Mouse (Mus musculus): ENCODE measurements around the gene Repin1.
"Not testable (repeated sequence)": the region's sequence is repeated elsewhere in the genome, so short reads cannot be mapped to it uniquely, and the experiment has no call there.

The Repin1 gene

DNA sequence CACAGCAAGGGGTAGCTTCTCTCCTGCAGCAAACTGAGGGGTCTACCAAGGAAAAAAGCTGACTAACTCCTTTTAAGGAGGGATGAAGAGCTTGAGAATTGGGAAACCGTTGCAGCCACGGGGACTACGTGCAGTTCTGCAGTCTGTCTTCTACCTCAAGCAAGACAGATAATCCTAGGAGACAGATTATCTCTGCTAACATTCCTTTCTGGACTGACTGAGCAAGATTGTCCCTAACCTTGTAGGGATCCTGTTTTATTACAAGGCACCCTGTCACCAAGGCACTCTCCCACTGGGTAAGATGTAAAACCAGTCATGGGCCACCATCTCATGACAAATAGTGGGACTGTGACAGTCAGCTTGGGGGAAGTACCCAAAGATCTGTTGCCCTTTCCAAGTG is 12.4 kb upstream of the Repin1 start:
- DNase-seq (ENCODE audit: low spot score), result no peak

DNA sequence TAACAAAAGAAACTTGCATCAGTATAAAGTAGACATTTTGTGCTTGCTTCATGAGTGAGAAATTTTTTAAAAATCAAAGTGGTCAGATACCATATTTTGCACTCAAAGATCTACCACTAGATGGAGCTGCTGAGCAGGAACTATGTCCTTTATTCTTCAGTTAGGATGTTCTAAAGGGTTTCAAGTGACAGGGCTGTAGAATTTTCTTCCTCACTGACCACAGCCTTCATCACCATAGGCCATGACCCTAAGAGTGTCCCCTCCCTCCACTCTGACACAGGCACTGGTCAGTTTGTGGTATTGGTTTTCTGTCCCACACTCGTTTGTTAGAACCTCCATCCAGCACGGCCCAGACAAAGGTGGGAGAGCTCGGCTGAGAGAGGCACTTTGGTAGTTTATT is 11.6 kb upstream of the Repin1 start:
- no peak for DNase-seq (ENCODE audit: low spot score)

DNA sequence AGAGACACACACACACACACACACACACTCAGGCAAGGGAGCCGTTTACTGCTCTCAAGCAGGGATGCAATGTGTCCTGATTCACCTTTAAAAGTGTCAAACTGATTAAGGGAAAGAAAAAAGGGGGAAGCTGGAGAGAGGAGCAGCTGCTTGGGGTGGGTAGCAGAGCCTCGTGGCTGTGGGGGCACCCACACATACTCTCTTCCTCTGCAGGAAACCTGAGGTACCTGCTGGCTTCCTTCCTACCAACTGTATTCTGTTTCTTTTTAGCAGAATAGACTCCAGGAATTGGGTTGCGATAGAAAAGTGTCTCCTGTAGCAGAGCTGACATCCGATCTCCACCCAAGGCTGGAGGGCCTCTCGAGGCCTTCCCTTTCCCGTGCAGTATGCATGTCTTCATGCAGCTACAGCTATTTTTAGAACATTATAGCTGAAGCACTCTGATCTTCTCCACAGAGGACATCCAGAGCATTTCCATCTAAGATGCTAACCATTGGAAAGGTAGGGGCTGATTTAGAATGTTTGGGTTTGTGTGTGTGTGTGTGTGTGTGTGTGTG is 4.4 kb upstream of the Repin1 start, which contains the start of gene Gm45021:
Gene Gm45021, plus strand, starts transcription at position 417 of the 557 bp plus-strand sequence.
- DNase-seq (ENCODE audit: low spot score), result no peak

DNA sequence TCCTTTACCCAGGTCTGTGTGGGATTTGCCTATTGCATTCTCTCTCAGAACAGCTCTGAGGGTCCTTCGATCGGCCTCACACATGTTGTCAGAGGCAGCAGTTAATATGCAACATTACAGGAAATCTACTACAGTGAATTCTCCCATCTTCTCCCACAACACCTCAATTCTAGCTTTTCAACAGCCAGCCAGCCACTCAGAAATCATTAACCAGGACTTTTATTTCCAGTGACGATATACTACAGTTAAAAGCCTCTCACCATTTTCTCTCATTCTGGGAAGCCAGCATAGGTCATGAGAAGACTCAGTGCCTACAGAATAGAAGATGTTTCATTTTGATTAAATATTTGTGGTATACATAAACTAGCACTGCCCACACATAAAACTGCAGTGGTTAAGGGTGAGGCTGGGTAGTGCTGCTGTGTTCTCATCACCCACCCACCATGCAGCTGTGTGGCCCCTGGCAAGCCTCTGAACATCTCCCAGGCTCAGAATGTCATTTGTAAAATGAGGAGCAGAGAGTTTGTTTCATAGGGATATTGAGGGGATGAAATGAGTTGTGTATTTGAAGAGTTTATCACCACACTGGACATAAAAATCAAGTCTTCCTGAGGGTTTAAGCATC is 2.4 kb upstream of the Repin1 start:
- DNase-seq (ENCODE audit: low spot score), result no peak

DNA sequence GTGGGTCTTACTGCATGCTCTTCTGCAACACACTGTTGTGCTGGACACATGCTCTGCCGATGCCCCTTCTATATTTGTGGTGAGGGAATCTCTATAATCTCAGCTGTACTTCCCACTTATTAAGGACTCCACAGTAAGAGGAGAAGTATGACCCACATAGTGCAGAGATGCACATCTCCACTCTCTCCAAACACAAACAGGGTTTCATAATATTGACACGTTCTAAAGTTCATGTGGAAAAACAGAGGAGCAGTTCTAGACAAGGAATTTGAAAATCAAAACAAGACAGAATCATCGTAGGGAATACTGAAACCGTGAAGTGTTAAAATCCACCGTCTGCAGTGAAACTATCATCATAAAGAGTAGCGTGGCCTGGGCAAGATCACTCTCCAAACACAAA is 1.8 kb upstream of the Repin1 start:
- DNase-seq (ENCODE audit: low spot score), result no peak

DNA sequence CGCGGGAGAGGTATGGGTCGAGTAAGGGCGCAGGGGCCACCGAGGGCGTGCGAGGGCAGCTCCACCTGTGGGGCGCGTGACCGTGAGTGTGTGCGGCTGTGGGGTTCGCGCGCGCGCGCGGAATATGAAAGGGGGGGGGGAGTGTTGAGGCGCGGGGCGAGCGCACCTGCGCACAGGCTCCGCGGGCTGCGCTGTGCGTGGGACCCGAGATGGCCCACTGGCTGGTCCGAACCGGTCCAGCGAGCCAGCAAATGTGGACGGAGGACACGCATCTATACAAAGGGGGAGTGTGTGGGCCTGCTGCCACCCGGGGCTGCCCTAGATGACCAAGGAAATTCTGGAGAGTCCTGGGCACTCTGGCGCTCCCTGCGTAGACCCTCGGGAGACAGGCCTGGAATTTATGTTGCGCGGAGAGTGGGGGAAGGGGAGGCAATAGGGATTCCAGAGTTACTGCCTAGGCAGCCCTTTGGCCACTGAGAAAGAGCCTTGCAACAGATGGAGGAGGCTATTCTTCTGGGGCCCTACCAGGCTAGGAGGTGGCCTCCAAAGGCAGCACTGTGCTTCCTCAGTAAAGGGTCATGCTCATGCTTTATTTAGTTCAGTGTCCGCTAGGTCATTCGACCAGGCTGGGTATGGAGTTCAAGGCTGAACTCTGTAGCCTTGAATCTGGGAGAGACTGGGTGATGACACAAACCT is 508 bp downstream of the Repin1 start:
- DNase-seq (ENCODE audit: low spot score), result peak; percentile 43

DNA sequence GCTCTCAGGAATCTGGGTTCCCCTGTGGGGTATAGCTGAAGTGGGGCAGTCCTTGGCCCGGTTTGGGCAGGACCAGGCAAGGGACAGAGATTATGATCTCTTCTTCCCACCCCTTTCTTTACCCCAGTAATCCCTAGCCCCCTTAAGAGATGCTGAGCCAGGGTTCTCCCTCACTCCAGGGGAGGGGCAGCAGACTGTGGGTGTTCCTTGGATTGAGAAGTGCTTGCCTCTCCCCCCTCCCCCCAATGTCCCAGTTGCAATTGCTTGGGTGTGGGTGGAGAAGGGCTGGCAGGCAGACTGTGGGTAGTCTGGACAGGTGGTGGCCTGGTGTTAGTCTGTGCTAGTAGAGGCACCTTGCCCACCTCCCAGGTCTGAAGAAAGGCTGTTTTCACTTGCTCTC is 1.6 kb downstream of the Repin1 start:
- DNase-seq (ENCODE audit: low spot score), result no peak

DNA sequence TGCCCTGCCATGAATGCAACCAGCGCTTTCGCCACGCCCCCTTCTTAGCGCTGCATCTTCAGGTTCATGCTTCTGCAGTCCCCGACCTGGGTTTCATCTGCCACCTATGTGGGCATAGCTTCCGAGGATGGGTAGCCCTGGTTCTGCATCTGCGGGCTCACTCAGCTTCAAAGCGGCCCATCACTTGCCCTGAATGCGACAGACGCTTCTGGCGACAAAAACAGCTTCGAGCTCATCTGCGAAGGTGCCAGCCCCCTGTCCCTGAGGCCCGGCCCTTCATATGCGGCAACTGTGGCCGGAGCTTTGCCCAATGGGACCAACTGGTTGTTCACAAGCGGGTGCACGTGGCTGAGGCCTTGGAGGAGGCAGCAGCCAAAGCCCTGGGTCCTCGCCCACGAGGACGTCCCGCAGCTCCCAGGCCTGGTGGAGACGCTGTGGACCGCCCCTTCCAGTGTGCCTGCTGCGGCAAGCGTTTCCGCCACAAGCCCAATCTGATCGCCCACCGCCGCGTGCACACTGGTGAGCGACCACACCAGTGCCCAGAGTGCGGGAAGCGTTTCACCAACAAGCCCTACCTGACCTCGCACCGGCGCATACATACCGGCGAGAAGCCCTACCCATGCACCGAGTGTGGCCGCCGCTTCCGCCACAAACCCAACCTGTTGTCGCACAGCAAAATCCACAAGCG is 3.0 kb downstream of the Repin1 start:
- DNase-seq (ENCODE audit: low spot score), result no peak

DNA sequence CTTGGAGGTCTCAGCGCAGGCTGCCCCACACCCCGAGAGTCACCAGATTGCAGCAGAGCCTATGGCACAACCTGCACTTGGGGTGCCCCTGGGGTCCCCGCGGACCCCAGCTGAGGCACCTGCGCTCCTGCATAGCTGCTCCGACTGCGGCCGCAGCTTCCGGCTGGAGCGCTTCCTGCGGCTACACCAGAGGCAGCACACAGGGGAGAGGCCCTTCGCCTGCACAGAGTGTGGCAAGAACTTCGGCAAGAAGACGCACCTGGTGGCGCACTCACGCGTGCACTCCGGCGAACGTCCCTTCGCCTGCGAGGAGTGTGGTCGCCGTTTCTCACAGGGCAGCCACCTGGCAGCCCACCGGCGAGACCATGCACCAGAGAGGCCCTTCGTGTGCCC is 3.5 kb downstream of the Repin1 start:
- DNase-seq (ENCODE audit: low spot score), result no peak

DNA sequence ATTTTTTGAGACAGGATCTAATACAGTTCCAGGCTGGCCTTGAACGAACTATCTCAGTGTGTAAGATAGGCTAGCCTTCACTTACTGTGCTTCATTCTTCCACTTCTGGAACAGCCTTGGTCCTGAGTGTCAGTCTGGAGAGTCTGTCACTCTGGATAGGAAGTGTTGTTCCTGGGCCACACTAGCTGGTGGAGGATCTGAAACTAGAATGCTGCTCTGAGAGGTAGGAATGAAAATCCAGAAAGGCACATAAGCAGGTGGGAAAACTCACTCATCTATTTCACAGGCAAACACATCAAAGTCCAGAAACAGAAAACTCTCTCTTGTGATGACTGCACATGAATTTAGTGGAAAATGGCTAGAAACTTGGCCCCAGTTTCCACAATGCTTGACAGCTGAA is 6.9 kb downstream of the Repin1 start:
- DNase-seq (ENCODE audit: low spot score), result no peak

DNA sequence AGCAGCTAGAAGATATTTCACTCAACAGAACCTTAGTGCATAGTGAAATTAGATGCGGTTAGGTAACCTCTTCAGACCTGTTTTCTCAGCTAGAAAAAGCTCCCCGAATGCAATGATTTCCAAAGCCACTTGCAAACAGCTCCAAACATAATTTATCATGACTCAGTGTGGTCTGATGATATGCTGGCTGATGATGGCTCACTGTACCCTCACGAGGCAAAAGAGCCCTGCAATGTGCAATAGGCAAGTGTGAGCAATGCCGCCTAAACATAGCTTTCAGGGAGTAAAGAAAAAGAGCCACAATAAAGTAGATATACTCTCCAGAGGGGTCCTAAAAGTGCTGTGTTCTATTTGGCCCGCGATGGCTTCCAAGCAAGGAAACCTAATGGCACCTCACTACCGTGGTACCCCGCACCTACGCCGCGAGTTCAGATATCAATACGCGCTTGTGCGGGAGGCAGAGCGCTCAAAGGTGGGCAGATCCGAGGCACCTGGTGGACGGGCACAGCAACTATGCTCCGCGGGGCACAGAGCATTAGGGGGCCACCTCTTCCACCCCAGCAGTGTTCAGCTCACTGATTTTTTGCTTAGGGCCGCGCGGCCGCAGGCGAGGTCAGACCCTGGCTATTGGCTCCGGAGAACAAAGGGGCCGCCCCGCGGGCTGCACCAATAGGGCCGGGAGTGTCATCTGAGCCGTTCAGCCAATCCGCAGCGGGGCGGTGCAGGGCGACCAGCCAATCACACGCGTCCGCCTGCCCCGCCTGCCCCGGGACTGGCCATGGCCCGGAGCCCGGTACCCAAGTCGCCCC is 7.8 kb downstream of the Repin1 start, which contains the start of gene Zfp775:
Gene Zfp775, plus strand, starts transcription at position 793 of the 809 bp plus-strand sequence.
- peak; percentile 92 for DNase-seq (ENCODE audit: low spot score)

DNA sequence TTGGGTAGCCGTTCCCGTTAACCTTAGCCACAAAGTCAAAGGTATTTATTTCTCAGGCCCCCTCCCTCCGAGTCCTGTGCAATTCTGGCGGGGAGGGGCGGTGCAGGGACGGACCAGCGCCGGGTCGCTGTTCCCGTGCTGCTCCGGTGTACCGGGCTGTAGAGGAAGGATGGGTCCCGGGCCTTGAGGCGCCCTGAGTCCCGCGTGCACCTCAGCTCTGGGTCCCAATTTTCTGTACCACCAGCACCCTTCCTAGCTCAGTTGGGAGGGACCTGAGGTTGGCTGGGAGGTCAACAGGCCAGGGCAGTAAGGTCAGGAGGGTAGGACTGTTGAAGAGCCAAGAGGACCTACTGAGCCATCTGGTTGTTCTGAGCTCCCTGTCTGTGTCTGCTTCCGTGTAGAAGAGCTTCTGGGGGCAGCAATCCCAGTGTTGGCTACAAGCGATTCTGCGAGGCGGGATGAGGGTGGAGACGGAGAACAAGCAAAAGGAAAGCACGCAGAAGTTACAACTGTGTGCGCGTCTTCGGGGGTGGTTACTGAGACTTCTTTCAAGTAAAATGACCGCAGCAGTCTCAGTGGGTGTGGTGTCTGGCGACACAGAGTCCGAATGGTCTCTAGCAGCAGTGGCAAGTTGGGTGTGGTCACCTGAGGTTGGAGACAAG is 8.5 kb downstream of the Repin1 start:
- peak; percentile 27 for DNase-seq (ENCODE audit: low spot score)

DNA sequence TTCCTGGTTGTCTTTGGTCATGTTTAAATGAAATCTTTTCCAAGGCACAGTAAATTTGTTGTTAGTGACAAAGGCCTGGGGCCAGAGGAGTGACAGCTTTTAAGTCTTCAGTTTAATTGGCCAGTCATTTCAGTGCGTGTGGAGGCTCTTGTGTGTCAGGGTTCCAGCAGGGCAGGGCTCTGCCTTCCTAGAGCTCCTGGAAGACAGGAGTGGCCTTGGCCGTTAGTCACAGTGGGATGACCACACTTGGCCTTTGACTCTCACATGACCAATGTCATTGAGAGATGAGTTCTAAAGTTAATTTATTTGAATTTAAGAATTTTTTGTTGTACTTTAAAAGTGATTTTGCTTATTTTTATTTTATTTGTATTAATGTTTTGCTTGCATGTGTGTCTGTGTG is 14.4 kb downstream of the Repin1 start:
- DNase-seq (ENCODE audit: low spot score), result no peak

DNA sequence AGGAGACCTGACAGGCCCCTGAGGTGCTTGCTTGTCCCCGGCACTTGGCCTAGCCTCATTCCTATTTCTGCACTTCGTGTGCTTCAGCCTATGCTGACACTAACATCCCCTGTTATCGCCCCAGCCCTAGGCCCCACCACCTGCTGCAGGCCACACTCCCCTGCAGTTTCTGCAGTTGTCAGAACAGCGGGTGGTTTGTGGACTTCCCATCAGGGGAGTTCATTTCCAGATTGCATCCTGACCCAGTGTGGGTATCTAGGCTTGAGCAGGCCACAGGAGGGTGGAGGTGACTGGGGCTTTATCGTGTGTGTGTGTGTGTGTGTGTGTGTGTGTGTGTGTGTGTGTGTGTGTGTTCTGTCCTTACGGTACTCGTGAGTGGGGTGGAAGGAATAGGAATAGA is 15.8 kb downstream of the Repin1 start:
- DNase-seq (ENCODE audit: low spot score), result no peak

DNA sequence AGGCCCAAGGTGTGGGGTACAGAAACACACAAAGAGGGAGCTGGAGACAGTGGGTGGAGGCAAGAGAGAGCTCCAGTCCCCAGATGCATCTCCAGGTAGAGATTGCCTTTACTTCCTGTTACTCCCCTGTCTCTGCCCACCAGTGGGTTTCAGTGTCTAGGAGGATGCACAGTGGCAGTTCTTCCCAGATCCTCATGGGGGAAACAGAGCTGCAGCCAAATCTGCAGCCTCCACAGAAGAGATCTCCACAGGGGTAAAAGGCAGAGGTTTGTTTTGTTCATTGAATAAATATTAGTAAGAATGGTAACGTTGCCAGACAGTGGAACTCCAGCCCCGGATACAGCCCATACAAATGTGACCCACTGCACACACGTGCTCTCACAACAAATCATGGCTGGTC is 17.0 kb downstream of the Repin1 start:
- DNase-seq (ENCODE audit: low spot score), result no peak

DNA sequence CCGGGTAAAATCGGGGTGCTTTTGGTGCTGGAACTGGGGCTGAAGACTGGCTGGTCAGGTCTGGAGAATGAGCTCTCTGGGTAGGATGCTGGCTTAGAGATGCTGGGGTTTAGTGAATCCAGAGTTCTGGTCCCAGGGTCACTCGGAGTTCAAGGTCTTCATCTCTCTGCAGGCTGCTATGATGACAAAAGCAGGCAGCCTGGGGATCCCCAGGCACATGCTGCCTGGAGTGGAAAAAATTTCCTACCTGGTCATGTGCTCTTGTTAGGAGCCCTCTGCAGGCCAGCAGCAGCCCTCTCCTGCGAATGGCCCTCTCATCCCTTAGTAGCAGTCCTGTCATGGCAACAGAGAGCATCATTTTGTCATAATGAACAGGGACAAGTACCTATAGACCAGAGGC is 19.8 kb downstream of the Repin1 start:
- no peak for DNase-seq (ENCODE audit: low spot score)

DNA sequence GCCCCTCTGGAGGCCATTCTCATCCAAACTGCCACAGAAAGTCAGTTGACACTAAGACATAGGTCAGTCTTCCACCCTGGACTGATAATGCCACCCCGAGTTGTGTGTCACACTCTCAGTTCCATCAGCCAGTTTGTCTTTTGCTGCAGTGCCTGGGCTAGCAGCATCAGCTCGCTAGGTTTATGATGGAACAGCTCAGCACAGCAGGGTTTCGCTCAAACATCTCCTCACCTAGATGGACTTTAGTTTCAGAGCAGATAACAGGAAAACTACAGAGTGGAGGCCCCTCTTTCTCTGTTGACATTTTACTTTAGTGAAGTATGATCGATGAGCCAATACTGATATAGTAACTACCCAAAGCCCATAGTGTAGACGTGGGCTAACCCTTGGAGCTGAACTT is 21.1 kb downstream of the Repin1 start:
- DNase-seq (ENCODE audit: low spot score), result no peak

DNA sequence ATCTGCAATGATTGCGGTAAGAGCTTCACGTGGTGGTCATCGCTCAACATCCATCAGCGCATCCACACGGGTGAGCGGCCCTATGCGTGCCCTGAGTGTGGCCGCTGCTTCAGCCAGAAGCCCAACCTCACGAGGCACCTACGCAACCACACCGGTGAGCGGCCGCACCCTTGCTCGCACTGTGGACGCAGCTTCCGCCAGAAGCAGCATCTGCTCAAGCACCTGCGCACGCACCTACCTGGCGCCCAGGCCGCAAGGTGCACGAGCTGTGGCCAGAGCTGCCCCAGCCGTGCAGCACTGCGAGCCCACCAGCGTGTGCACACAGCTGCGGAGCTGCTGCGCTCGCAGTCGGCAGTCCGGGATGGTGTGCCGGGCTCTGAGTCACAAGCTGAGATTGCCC is 26.3 kb downstream of the Repin1 start:
- DNase-seq (ENCODE audit: low spot score), result no peak

DNA sequence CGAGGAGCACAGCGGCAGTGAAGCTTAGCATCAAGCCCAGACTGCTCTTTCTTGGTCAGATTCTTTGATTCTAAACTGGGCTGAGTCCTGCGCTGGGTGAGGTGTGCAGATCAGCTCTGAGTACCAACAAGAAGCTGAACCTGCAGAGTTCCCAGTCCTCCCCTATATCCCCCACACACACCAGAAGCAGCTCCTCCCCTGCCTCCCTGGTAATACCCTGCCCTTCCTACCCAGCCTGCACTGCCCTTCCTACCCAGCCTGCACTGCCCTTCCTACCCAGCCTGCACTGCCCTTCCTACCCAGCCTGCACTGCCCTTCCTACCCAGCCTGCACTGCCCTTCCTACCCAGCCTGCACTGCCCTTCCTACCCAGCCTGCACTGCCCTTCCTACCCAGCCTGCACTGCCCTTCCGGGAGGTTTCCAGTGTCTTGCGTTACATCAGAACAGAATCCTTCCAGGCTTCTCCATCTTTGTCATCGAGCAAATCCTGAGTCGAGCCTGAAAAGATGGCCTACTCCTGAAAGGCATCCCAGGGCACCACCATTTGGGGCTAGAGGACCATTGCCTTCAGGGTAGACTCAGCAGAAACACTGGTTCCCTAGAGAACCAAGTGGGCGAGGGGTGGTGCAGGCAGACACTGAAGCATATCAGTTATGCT is 28.6 kb downstream of the Repin1 start:
- not testable (repeated sequence) for DNase-seq (ENCODE audit: low spot score)

DNA sequence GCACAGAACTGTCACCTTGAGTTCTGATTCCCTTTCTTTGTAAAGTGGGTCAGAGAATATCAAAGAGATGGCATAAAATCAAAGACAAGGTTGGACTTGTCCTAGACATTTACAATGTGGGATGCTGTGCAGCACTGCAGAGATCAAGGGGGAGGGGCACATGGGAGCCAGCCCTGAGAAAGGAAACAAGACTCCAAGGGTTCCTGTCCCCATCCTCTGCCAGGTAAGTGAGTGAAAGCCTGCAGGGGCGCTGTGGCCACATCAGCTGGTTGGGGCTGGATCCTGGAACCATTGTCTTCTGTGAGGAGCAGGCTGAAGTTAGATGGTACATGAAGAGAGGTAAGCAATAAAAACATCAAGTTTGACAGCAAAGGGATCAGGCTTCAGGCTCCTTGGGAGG is 29.8 kb downstream of the Repin1 start:
- no peak for DNase-seq (ENCODE audit: low spot score)

DNA sequence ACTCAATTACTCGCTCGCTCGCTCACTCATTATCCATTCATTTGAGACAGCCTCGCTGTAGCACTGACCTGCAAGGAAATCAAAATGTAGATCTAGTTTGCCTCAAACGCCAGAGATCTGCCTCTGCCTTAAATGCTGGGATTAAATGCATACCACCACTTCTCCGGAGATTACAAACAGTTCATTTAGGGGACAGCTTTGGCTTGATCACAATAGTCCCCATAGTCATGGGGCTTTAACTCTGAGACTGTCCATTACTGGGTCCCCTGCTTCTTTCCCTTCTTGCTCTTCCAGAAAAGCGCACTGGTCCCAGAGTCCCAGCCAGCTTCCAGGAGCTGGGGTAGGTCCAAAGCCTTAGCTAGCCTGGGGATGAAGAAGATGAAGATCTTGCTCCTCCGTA is 32.8 kb downstream of the Repin1 start, which contains the start of gene AI854703:
Gene AI854703, plus strand, starts transcription at position 301 of the 400 bp plus-strand sequence.
- DNase-seq (ENCODE audit: low spot score), result no peak

Measured in urinary bladder, postnatal 25 days (tissue).